Mouse (Mus musculus): Measurements from ENCODE around the gene Gpr37l1.
A peak's percentile ranks its signal among the peaks of the same experiment; 100 is the strongest.

DNA sequence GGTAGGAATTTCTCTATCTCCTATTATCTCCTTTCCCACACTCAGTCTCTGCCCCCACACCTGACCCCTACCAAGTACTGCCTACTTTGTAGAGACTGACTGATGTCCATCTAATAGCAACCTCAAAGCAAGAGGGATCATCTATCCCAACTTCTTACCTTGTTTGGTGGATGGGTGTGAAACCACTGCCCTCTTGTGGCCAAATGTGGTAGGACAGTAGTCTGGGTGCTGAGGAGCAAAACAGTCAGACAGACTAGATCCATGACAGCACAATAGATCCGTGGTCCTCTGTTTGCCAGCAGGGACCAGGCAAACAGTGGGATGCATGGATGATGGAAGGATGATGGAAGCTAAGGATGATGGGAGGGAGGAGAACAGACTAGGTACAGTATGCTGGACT is 31.0 kb downstream of the Gpr37l1 start:
- TF ChIP-seq POLR2A (IDR thresholded peaks at IDR 0.05; ENCODE audit: insufficient read depth, low read depth, low read length) (no peak), CTCF (IDR thresholded peaks at IDR 0.05) (peak; percentile 94)

All from heart, adult 2 months (tissue).